Mouse (Mus musculus): ENCODE results near the gene Elof1.
"Not testable (repeated sequence)": the region's sequence is repeated elsewhere in the genome, so short reads cannot be mapped to it uniquely, and the experiment has no call there.

The Elof1 gene

GRCm38 (mm10) chr9:22089281-22089680, 27.7 kb downstream of the Elof1 start:
- no peak for DNase-seq

- no peak for DNase-seq
Observed at GRCm38 (mm10) chr9:22087034-22087618, 29.8 kb downstream of the Elof1 start.

- no peak for DNase-seq
Observed at GRCm38 (mm10) chr9:22086012-22086411, 31.0 kb downstream of the Elof1 start.

- peak; percentile 97 for DNase-seq
Observed at GRCm38 (mm10) chr9:22085022-22085834, 31.7 kb downstream of the Elof1 start, which contains the start of gene Ecsit. Gene Ecsit (minus strand): TSS chr9:22085438.

GRCm38 (mm10) chr9:22084667-22085021, 32.3 kb downstream of the Elof1 start:
- DNase-seq: no peak

GRCm38 (mm10) chr9:22076223-22076622, 40.7 kb downstream of the Elof1 start:
- DNase-seq: peak; percentile 38

GRCm38 (mm10) chr9:22075778-22076177, 41.2 kb downstream of the Elof1 start:
- not testable (repeated sequence) for DNase-seq

- DNase-seq: peak; percentile 79
Observed at GRCm38 (mm10) chr9:22072276-22072675, 44.7 kb downstream of the Elof1 start.

GRCm38 (mm10) chr9:22070791-22071573, 46.0 kb downstream of the Elof1 start, which contains the start of the genes Gm49318 and Zfp653:
Gene Gm49318 (minus strand): TSS chr9:22071259.
Gene Zfp653 (minus strand): TSS chr9:22071376.
- peak; percentile 98 for DNase-seq

GRCm38 (mm10) chr9:22069881-22070553, 47.0 kb downstream of the Elof1 start:
- DNase-seq: peak; percentile 56

GRCm38 (mm10) chr9:22067195-22067594, 49.8 kb downstream of the Elof1 start:
- DNase-seq: peak; percentile 50

GRCm38 (mm10) chr9:22066433-22066832, 50.5 kb downstream of the Elof1 start:
- DNase-seq: peak; percentile 67

- peak; percentile 55 for DNase-seq
Observed at GRCm38 (mm10) chr9:22065642-22066041, 51.3 kb downstream of the Elof1 start.

- peak; percentile 96 for DNase-seq
Observed at GRCm38 (mm10) chr9:22064341-22064740, 52.6 kb downstream of the Elof1 start.

All from cerebellum, adult 11-12 months (tissue).